Mouse (Mus musculus): ENCODE data around the gene Kdm8. TPM values are rescaled to one million over a fixed set of nuclear protein-coding genes. Genes with fewer than 3 reads are reported as not detected.
A peak's percentile ranks its signal among the peaks of the same experiment; 100 is the strongest.

The Kdm8 gene
- polyA plus RNA-seq, 1 experiment from 2014 or later, result 8.3 TPM

DNA sequence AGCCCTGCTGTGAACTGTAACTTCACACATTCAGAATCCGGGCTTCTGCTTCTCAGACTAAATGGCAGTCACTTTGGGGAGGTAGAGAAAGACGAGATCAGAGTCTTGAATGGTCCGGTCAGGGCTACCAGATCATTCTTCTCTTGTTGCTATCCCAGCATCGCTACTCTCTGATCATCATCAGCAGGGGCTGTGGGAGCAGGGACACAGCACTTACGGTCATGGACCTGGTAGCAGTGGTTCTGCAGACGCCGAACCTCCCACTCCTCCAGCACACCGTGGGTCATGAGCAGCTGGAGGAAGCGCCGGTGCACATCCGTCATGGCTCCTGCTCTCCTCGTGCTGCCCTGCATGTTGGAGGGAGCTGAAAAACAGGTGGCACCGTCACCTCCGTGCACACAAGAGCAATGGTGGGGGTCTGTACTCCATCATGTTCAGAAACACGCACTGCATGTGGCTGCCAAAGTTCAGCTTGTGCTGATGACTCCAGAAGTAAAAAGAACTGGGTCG, 41.7 kb downstream of the Kdm8 start:
- H3K27ac ChIP-seq (replicated peaks), result no peak overlapping the region
- no peak overlapping the region for H3K4me2 ChIP-seq (replicated peaks)
- H3K27me3 ChIP-seq, result no peaks in the 10 kb centered on the region
- no peak for ATAC-seq (ENCODE audit: insufficient number of reproducible peaks, low FRiP score, low TSS enrichment, low read depth)
- no peak overlapping the region for H3K9ac ChIP-seq
- peaks cover 42% of the 10 kb centered on the region for H3K36me3 ChIP-seq
- no peaks in the 10 kb centered on the region for H3K9me3 ChIP-seq (replicated peaks)
- no peak overlapping the region for H3K4me3 ChIP-seq (replicated peaks)
- WGBS, result 94% methylated on average over 16 of the region's 16 CpGs
- peaks cover 8% of the 10 kb centered on the region for H3K4me1 ChIP-seq

DNA sequence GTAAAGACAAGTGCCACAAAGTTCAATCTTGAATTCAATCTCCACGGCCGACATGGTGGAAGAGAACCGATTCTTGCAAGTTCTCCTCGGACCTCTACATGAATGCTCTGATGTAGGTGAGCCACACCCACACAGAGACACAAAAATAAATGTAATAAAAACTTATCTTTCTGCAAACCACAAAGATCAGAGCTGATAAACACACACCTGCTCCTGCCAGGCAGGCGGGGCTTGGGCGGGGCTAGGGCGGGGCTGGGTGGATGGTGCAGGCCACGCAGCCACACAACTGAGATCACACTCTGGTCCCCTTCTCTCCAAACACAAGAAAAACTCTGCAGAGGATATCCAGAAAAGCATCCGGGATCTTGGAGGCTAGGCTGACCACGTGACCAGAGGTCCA, 42.6 kb downstream of the Kdm8 start:
- no peak overlapping the region for H3K27ac ChIP-seq (replicated peaks)
- no peaks in the 10 kb centered on the region for H3K9me3 ChIP-seq (replicated peaks)
- H3K4me3 ChIP-seq (replicated peaks), result no peak overlapping the region
- no peaks in the 10 kb centered on the region for H3K27me3 ChIP-seq
- 82% methylated on average over 10 of the region's 10 CpGs for WGBS
- peaks cover 13% of the 10 kb centered on the region for H3K4me1 ChIP-seq
- peaks cover 38% of the 10 kb centered on the region for H3K36me3 ChIP-seq
- ATAC-seq (ENCODE audit: insufficient number of reproducible peaks, low FRiP score, low TSS enrichment, low read depth), result no peak
- H3K4me2 ChIP-seq (replicated peaks), result no peak overlapping the region
- no peak overlapping the region for H3K9ac ChIP-seq

DNA sequence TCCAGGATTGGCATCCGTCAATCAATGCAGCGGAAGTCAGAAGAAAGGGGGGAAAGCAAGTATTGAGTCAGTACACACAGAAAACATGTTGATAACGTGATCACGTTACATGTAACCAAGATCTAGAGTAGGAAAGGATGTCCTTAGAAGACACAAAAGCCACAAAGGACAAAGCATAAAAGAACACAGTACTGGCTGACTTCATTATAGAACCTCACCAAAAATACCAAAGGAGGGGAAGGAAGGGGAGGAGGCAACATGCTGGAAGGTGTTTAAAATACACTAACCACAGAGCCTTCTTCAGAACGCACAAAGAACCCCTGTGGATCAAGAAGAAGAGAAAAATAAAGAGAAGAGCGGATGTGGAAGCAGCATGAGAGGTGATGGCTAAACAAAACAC, 44.2 kb downstream of the Kdm8 start:
- 82% methylated on average over 6 of the region's 6 CpGs for WGBS
- ATAC-seq (ENCODE audit: insufficient number of reproducible peaks, low FRiP score, low TSS enrichment, low read depth), result no peak

DNA sequence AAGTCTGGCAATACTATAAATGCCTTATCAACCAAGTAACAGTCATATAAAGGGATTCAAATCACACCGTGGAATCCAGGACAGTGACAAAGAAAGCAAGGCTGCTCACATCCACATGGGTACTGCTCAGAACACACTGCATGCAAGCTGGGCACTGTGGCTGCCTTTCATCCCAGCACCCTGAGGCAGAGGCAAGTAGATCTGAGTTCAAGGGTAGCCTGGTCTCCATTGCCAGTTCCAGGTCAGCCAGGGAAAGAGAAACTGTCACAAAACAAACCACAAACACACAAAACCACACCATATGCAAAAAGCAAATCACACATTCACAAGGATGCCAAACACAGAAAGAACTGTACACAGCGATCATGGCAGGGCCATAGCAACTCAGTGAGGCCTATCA, 45.2 kb downstream of the Kdm8 start:
- peaks cover 17% of the 10 kb centered on the region for H3K36me3 ChIP-seq
- no peaks in the 10 kb centered on the region for H3K9me3 ChIP-seq (replicated peaks)
- 87% methylated on average over 2 of the region's 2 CpGs for WGBS
- peaks cover 14% of the 10 kb centered on the region for H3K4me1 ChIP-seq
- H3K27me3 ChIP-seq, result no peaks in the 10 kb centered on the region
- H3K9ac ChIP-seq, result no peak overlapping the region
- H3K27ac ChIP-seq (replicated peaks), result no peak overlapping the region
- no peak overlapping the region for H3K4me2 ChIP-seq (replicated peaks)
- ATAC-seq (ENCODE audit: insufficient number of reproducible peaks, low FRiP score, low TSS enrichment, low read depth), result no peak
- no peak overlapping the region for H3K4me3 ChIP-seq (replicated peaks)

More for the DNA sequence above, 44.2 kb downstream of the Kdm8 start:
- H3K4me3 ChIP-seq (replicated peaks), result no peak overlapping the region
- no peak overlapping the region for H3K9ac ChIP-seq
- H3K27ac ChIP-seq (replicated peaks), result no peak overlapping the region
- H3K27me3 ChIP-seq, result no peaks in the 10 kb centered on the region
- peaks cover 14% of the 10 kb centered on the region for H3K4me1 ChIP-seq
- H3K9me3 ChIP-seq (replicated peaks), result no peaks in the 10 kb centered on the region
- H3K36me3 ChIP-seq, result peaks cover 25% of the 10 kb centered on the region
- H3K4me2 ChIP-seq (replicated peaks), result no peak overlapping the region

DNA sequence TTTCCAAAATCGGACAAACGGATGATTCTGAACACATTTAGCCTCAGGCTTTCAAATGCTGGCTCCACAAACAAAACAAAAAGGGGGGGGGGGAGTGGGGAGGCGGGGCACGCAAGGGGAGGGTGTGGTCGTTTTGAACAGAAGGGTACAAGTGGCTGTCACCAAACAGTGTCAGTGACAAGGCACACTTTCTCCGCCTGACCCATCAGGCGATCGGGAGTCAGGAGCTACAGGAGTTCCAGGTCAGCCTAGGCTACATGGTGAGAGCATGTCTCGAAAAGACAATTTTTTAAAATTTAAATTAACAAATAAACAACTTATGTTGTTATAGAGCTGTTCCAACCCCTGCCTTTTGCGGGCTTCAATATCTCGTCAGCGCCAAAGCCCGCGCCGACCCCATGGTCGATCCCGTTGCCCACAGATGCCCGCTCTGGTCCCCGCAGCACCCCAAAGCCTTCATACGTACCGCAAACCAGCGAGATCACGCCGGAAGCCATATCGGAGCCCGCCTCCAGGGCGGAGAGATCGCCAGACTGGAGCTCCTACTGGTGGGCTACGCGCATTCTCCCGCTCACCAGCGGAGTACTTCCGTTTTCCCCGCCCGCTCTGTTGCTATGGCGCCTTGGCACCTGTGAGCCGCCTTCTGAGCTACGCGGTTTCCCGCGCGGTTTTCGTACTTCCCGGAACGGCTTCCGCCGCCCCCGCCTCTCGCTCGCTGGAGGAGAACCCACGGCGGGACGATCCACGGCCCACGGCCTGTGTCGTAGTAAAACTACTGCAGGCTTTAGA, 46.7 kb downstream of the Kdm8 start, which contains the start of gene Nsmce1:
TSS of gene Nsmce1 (minus strand) at position 650 of the 789 bp plus-strand sequence.
- no peaks in the 10 kb centered on the region for H3K27me3 ChIP-seq
- under 1% methylated on average over 56 of the region's 56 CpGs for WGBS
- peak within 1 kb of the TSS; percentile 84 for H3K27ac ChIP-seq (replicated peaks)
- peak within 1 kb of the TSS; percentile 66 for H3K4me2 ChIP-seq (replicated peaks)
- peak; percentile 98 for ATAC-seq (ENCODE audit: insufficient number of reproducible peaks, low FRiP score, low TSS enrichment, low read depth)
- H3K9me3 ChIP-seq (replicated peaks), result no peaks in the 10 kb centered on the region
- peak within 1 kb of the TSS; percentile 60 for H3K9ac ChIP-seq
- peaks cover 14% of the 10 kb centered on the region for H3K4me1 ChIP-seq
- peak within 1 kb of the TSS; percentile 65 for H3K4me3 ChIP-seq (replicated peaks)
- peaks cover 2% of the 10 kb centered on the region; the same call in 1 of the 2 replicates for H3K36me3 ChIP-seq

DNA sequence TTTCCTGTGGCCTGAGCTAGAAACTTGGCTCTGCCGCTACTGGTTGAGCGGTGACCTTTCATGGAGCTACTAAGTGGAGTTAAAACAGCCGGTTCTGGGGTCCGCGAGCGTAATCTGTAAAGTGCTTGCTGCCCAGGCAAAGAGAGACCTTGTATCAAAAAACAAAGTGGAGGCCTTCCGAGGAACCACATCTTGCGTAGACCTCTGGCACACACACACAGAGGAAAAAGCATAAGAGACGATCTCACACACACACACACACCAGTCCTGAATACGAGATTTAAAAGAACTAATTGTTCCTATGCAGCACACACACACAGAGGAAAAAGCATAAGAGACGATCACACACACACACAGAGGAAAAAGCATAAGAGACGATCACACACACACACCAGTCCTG, 47.3 kb downstream of the Kdm8 start:
- Histone ChIP-seq H3K27ac (replicated peaks) (peak overlapping the region; percentile 84), H3K9ac (peak overlapping the region; percentile 60), H3K4me2 (replicated peaks) (peak overlapping the region; percentile 66), H3K4me1 (peaks cover 14% of the 10 kb centered on the region), H3K4me3 (replicated peaks) (peak overlapping the region; percentile 65), H3K9me3 (replicated peaks) (no peaks in the 10 kb centered on the region), H3K27me3 (no peaks in the 10 kb centered on the region), H3K36me3 (no peaks in the 10 kb centered on the region)
- ATAC-seq (ENCODE audit: insufficient number of reproducible peaks, low FRiP score, low TSS enrichment, low read depth), result 0 out of 2 replicates have a peak, but pooled peaks have one; percentile 17
- 24% methylated on average over 12 of the region's 12 CpGs for WGBS

DNA sequence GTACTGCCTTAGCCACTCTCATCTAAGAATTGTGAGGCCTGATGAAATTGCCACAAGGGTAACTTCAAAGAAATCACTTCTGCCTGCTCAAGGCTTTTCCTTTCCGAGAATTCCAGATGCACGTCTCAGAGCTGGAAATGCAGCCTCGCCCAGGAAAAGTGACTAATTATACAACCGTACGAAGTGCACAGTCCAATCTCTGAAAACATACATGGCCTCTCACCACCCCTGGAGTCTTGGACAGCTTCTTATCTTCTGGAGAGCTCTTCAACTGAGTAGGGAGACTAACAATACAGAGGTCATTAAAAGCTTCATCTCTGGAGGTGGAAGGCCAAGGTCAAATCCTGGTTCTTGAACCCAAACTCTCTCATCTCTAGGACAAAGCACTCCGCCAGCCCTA, 48.1 kb downstream of the Kdm8 start:
- Histone ChIP-seq H3K4me2 (replicated peaks) (no peak overlapping the region), H3K27ac (replicated peaks) (no peak overlapping the region), H3K36me3 (no peaks in the 10 kb centered on the region), H3K27me3 (no peaks in the 10 kb centered on the region), H3K4me1 (peaks cover 14% of the 10 kb centered on the region), H3K9me3 (replicated peaks) (no peaks in the 10 kb centered on the region), H3K9ac (no peak overlapping the region), H3K4me3 (replicated peaks) (no peak overlapping the region)
- ATAC-seq (ENCODE audit: insufficient number of reproducible peaks, low FRiP score, low TSS enrichment, low read depth), result no peak
- 72% methylated on average over 6 of the region's 6 CpGs for WGBS

DNA sequence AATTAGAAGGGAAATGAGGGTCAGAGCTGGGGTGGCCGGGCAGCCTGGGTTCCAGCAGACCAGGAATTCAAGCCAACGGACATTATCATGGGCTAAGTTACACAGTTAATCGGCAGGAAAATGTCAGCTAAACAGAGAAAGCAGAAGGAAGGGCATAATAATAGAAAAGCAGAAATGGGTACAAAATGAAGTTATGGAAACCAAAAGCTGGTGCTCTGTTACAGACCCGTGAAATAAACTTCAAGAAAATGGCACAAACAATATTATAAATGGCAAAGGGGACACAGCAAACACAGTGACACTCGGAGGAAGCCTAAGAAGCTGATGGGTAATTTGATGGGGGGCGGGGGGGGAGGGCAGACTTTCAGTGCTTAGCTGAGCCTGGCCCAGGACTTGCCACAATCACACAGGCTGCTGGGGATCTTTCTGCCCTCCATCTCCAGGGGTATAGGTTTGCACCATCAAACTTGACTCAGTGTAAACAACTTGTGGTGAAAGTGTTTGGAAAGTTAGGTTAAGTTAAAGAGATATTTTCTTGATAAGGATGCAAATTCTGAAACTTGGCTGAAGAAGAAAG, 51.5 kb downstream of the Kdm8 start:
- Histone ChIP-seq H3K9ac (no peak overlapping the region), H3K27me3 (no peaks in the 10 kb centered on the region), H3K27ac (replicated peaks) (no peak overlapping the region), H3K36me3 (no peaks in the 10 kb centered on the region), H3K4me3 (replicated peaks) (no peak overlapping the region), H3K9me3 (replicated peaks) (no peaks in the 10 kb centered on the region), H3K4me2 (replicated peaks) (no peak overlapping the region), H3K4me1 (peaks cover 9% of the 10 kb centered on the region; the same call in 1 of the 2 replicates)
- ATAC-seq (ENCODE audit: insufficient number of reproducible peaks, low FRiP score, low TSS enrichment, low read depth), result no peak
- 68% methylated on average over 6 of the region's 6 CpGs for WGBS

DNA sequence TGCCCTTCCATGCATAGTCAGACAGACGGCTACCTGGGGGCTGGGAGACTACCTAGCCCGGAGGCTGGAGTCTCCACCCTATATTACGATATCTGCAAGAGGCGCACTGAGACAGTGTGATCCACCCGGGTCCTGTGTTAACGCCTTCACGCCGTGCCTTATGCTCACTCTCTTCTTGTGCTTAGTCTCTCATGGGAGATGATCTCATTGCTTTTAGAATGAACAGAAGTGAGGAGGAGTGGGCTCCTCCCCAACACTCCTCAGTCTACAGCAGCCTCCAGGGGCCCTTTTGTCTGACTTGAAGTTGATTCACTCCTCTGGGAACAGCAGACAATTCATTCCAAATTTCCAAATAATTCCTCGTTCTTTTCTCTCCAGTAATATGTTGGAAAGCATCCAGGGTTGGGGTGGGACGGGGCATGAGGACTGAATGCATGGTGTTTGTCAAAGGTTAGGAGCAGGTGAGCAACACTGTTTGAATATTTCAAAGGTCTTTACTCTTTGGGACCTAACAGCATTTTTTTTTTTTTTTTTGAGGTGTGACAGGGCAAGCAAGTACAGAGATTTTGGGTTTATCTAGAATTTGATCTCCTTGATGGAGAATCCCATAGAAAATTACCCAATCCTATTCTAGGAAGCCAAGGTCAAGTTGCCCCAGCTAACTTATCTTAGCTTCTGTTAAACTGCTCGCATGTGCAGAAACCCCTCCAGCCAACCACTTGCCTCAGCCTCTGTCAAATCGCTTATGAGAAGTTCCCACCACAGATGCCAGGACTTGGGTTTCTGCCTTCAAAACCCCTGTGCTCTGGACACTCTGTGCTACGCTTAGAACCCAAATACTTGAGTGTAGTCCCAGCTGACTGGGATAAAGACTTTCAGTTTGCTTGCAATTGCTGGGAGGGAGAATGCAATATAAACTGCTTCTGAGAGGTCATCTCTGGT, 55.7 kb downstream of the Kdm8 start:
- WGBS, result 64% methylated on average over 13 of the region's 13 CpGs
- Histone ChIP-seq H3K36me3 (no peaks in the 10 kb centered on the region), H3K9me3 (replicated peaks) (no peaks in the 10 kb centered on the region), H3K4me2 (replicated peaks) (no peak overlapping the region), H3K27me3 (no peaks in the 10 kb centered on the region), H3K4me3 (replicated peaks) (no peak overlapping the region), H3K9ac (no peak overlapping the region), H3K4me1 (0 out of 2 replicates have a peak, but pooled peaks cover 3% of the 10 kb centered on the region), H3K27ac (replicated peaks) (no peak overlapping the region)
- peak; percentile 79; the same call in 1 of the 2 replicates for ATAC-seq (ENCODE audit: insufficient number of reproducible peaks, low FRiP score, low TSS enrichment, low read depth)

DNA sequence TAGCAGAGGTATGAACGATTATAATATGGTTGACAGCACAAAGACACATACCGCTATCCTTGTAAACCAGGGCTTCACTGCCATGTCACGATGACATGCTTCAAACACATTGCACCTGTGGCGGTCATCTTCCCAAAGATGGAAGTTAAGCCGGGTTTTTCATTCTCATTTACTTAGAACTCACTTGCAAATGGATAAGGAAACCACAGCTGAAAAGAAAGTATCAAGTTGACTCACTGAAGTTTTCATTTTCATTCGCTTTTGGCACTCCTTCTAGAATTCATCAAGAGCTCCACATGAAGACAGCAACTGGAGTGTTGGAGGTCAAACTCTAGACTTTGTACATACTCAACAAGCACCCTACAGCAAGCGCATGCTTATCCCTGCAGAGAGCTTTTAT, 56.4 kb downstream of the Kdm8 start:
- no peak overlapping the region for H3K9ac ChIP-seq
- no peaks in the 10 kb centered on the region for H3K36me3 ChIP-seq
- H3K4me1 ChIP-seq, result 0 out of 2 replicates have a peak, but pooled peaks cover 3% of the 10 kb centered on the region
- H3K4me3 ChIP-seq (replicated peaks), result no peak overlapping the region
- no peaks in the 10 kb centered on the region for H3K9me3 ChIP-seq (replicated peaks)
- WGBS, result 89% methylated on average over 7 of the region's 7 CpGs
- H3K27ac ChIP-seq (replicated peaks), result no peak overlapping the region
- H3K27me3 ChIP-seq, result no peaks in the 10 kb centered on the region
- H3K4me2 ChIP-seq (replicated peaks), result no peak overlapping the region
- no peak for ATAC-seq (ENCODE audit: insufficient number of reproducible peaks, low FRiP score, low TSS enrichment, low read depth)

Data from embryonic facial prominence, embryonic 15.5 days (tissue).